Mouse (Mus musculus) kidney, adult 18-20 months (tissue): ENCODE data around the gene Arhgap10.

ENCODE experiments used
- DNase-seq: peaks from one replicate; pipeline ENCODE4 v3.0.0; 2021

Gene Arhgap10

DNA sequence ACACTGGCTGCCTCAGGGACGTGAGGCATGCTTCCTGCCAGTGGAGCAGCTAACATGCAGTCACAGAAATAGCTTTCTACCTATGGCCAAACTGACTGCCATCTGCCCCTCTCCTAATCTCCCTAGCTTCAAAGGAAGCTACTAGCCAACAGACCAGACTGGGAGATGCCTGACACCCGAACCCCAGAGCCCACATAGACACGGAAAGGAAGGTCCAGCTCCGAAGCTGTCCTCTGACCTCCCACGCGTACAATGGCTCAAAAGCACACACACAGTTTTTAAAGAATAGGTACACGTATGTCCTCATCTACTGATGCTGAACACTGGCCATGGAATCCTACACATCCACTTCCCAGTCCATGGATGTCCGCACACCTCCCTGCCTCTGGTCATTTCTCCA lies 2.0 kb downstream of the Arhgap10 start:
- no peak for DNase-seq

DNA sequence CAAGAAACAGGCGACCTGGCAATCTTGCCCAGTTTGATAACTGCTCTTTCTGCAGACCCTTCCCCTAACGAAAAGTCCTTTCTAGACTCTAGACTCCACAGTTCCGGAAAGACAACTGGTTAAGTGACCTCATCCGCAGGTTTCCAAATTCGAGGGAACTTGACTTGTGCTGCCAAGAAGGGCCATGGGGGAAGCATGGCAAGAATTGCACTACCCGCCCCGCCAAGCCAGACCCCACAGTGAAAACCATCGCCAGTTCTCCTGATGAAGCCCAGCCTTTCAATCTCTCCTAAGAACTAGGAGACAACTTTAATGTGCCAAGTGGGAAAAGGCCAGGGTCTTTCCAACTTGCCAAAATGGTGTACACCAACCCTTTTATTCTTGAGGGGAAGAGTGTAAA lies 2.6 kb downstream of the Arhgap10 start:
- no peak for DNase-seq

DNA sequence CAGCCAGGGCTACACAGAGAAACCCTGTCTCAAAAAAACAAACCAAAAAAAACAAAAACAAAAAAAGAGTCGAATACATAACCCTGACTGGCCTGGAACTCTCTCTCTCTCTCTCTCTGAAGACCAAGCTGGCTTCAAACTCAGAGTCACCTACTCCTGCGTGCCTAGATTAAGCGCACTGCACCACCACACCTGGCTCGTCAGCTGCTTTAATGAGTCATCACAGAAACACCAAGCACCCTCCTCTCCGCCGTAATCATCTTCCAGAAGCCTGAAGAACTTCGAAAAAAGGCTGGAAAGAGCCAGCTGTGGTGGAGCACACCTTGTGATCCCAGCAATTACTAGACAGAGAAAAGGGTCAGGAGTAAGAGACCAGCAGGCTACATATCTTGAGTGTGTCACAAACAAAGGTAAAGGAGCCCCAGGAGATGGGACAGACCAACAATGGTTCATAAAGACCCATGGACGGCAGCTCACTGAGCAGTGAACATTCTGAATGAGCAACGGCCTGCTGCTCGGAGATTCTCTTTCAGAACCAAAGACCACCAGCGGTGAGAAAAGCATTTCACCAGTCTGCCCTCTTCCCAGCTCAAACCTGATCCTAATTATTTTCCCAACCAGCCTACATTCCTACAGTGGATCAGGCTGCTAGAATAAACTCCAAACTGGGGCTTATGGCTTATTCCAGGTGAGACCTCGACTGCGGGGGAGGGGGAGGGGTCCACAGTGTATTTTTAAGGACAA lies 5.8 kb downstream of the Arhgap10 start:
- DNase-seq: no peak

DNA sequence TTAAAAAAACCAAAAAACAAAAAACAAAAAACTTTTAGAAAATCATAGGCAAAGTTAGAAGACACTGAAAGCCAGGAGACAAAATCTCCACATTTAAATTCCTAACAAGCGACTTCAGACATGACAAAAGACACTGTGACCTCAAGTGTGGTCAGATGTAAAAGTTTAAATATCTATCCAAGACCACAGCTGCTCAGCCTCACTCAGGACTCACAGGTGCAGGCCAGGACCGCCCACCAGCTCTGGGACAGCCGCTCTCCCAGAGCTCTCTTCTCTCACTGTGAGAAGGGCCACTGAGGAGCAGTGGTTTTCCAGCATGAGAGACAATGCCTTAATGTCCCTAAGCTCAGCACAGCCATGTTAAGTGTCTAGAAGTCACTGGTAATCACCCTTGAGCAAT lies 7.3 kb downstream of the Arhgap10 start:
- no peak for DNase-seq

DNA sequence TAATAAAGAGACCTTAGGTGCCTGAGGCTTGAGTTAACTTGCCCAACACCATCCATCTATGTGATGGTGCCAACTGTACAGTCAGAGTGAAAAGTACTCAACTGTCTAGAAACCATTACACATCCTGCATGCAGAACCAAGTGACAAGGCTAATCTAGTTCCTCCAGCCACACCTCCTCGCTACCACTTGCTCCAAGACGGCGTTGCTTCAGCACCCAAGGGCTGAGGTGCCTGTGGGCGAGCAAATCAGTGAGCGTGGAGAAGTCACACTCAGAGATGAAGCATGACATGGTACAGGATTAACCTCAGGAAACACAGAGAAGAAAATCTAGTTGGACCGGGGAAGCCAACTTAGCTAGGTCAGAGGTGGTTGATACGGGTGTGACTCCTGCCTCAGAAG lies 8.7 kb downstream of the Arhgap10 start:
- DNase-seq: no peak

DNA sequence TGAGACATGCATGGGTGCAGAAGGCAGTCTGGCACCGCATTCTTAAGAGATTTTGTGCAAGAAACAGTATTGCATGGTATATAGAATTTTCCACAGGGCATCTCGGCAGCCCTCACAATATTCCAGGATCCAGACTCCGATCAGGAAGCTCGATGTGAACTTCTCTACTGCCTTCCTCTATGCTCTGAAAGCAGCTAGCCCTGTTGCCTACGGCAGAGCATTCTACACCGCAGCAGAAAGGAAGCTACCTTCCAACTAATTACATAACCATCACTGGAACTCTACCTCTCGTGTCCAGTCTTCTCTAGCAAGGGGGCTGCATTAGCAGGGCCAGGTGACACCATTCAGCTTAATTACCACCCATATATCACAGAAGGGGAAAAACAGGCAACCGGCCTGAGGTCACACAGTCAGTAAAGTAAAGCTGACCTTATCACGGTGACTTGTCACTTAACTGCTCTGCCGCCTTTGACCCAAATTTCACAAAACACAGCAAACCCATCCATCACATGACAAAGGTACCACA lies 10.2 kb downstream of the Arhgap10 start:
- DNase-seq: no peak

DNA sequence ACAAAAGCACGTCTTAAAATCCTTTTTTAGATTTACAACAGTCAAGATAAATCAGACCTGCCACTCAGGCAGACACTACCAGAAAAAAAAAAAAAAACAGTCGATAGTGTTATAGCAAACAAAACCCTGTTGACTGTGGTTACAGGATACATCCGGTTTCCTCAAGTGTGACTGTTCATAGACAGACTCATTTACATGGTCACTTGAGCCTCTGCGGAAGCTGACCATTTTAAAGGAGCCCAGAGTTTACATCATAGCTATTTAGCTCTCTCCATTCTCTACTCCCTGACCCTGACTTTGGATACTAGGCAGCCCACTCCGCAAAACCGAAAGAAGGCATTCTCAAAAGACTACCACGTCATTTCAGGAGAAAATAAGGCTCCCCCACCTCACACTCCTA lies 11.2 kb downstream of the Arhgap10 start:
- DNase-seq: no peak

DNA sequence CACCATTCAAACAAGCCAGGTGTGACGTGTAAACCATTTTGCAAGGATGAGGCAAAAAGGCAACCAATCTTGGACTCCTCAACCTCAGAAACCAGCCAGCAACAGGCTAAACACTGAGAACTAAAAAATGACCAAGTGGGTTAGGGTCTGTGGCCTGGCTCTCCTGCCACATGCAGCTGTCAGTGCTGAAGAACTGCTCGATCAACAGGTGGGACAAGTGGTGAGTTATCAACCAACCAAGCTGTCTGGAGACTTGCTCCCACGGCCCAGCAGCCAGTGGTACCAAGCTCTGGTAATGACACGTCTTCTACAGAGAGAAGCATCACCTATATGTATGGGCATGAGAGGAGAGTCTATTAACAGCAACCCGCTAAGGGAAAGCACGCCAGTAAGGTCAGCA lies 15.2 kb downstream of the Arhgap10 start:
- no peak for DNase-seq

DNA sequence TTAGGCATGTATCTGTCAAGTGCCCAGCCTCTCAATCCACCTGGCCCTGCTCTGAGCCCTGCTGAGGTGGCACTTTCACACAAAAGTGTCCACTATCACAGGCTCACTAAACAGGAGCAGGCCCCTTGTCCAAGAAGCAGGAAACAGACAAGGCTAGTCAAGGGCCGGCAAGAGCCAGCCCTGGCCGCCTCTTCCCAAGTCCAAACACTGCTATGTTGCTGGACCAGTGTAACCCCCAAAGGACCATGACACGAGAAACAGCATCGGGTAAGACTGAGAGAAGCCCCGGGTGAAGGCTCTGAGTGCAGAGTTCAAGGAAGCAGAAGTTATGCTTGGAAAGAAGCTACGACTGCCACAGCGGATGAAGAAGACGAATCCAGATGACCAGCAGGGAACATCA lies 16.6 kb downstream of the Arhgap10 start:
- no peak for DNase-seq

DNA sequence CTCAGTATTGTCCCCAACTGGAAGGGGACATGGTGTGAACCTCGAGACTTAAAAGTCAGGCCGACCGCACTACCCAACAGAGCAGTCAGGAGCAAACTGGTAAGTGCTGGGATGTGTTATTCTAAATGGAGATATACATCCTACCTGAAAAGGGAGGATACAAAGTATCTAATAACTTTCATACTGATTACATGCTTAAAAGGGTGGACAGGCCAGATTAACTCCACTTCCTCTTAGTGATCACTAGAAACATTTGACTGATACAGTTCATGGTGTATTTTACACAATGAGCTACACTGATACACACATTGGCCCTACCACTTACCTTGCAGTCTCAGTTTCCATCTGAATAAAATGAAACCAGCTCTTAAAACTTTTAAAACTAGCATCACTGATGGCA lies 17.5 kb downstream of the Arhgap10 start:
- DNase-seq: no peak

DNA sequence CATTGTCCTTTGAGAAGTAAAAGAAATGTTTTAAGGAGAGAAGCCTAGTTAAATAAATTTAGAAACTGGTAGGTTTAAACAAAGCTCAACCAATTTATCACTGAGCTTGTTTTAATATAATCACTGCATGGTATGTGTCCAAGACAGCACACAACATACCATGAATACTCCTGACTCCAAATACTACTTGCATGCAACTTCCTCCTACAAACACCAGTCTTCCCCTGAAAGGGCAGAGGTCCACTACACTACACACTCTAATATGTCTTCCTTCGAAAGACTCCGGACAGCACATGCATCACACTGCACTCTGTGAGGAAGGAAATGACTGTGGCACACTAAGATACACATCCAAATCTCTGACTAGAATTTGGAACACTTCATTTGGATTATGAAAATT lies 20.3 kb downstream of the Arhgap10 start:
- no peak for DNase-seq

DNA sequence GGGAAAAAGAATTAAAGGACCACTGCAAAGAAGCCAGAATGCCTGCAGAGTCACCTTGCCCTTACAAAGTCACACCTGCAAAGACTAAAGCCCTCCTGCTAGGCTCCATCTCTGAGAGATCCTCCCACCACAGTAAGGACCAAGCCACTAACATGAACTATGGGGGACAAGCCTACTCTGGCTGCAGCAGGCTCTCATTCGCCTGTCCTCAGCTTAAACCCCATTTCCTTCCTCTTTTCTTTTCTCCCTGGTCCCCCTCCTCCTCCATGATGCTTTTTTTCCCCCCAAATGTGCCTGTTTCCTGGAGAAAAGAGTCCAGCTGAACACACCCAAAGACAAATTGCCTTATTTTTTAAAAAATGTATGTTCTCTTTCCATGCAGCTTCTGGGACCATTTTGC lies 21.5 kb downstream of the Arhgap10 start:
- DNase-seq: no peak

DNA sequence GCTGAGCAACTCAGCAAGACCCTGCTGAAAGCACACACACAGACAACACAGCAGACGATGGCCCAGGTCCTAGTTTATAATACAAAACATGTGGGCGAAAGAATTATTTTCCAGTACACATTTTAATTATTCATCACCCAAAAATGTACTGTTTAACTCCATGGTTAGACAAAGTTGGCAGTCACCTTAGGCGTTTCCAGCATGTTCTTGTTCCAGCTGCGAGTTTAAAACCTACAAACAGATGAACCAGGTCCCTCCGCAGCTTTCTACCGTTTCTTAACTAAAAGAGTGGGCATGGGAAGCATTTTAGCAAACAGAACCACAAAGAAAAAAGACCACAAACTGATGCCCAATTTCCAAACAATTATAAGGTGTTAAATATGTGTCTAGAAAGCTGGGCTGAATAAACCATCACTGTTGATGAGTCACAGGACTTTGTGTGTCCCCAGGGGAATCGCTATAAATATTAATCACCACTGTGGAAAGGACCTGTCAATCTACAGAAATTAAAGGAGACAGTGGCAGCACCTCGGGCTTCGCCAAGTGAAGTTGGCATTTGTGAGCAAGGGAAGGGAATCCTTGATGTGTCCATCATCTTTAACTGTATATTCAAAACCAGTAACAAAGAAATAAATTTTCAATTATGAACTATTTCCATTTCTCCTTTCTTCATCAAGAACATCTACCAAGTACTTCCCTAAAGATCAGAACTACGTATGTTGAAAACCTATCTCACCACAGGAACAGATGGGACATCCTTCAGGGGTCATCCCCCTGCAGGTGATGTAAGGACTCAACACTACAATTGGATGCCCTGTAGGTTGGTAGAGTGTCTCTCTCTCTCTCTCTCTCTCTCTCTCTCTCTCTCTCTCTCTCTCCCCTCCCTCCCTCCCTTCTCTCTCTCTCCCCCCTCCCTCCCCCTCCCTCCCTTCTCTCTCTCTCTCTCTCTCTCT lies 23.1 kb downstream of the Arhgap10 start:
- no peak for DNase-seq

DNA sequence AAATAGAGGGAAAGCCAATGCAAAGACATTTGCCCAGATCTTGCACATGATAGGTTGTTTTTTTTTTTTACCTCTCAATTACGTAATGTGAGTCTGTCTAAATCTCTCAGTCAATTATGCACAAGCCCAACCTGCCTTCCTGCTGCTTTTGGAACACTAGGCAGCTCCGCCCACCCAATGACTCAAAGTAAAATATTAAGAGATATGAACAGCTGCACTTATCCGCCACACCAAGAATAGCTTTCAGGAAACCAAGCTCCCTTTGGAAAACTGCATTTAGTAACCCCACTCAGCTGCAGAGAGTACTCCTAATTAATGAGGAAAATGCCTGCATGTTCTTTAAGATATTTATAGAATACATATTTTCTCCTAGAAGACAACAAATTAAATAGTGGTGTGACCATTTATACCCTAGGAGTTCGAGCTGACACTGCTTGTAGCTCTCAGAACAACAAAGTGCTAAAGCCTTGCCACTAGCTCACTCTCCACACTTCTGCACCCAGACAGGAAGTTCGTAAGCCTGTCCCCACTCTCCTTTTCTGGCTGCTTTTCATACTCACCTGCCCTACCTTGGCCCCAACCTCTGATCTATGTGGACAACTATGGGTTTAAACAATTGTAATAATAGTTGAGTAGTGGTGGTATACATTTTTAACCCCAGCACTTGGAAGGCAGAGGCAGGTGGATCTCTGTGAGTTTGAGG lies 25.2 kb downstream of the Arhgap10 start:
- no peak for DNase-seq

DNA sequence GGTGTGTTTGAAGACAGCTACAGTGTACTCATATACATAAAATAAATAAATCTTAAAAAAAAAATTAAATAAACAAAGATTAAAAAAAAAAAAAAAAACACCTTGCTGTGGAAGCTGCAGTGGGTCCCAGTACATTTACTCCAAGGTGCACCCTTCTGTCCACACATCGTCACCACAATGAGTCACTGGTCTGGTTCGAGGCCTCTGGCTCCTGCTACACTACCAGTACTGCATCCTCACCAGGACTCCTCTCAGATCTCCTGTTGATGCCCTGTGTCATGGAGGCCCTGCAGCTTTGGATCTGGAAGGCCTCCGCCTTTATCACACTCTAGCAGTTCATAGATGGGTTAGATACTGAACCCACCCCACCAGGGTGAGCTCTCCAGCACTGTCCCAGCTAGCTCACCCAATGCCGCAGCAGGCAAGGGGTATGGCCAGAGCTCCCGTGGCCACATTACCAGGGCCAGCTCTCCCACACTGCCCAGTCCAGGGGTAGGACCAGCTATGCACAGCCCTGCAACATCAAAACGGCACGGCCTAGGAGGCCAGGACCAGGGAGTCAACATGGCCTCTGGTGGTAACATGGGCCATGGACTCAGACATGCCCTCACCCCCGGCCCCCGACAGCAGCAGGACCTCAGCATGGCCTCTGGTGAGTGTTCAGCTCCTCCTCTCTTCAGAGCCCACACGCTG lies 26.4 kb downstream of the Arhgap10 start:
- no peak for DNase-seq

DNA sequence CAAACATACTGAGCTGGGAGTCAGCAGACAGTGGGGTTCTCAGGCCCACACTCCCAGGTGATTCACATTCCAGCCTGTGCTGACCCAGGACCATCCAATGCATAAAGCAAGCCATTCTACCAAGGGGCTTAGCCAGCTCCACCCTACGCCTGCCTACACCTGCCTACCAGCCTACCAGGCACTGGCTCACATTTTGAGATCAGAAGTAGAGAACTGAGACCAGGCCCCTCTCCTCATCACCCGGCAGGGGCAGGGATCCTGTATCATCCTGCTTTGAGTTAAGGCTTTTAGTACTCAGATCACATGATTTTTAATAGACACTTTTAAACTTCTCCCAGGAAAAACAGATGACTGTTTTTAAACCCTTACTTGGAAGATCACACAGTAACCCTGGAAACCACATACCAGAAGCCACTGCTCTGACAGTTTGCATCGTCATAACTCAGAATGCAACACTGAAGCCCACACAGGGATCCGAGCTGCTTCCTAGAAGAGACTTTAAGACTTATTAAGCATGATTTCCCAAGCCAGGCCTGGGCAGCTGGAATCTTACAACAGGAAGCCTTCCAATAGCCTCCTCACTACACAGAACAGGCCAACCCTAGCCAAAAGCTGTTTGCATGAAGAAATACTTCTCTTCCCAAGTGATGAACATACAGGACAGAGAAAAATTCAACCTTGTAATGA lies 27.5 kb downstream of the Arhgap10 start:
- no peak for DNase-seq

DNA sequence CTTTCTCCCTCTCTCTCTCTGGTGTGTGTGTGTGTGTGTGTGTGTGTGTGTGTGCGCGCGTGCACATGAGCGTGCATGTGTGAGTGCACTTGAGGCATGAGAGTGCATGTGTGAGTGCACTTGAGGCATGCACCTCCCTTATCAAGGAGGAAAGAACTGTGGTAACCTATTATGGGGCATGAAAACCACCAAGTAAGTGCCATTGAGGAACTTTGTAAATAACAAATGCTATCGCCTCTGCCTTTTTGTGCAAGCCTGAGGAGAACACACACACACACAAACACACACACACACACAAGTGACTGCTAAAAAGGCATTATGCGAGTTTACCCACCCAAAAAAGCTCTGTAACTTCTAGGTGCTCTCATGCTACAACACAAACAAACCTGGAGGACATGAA lies 28.5 kb downstream of the Arhgap10 start:
- no peak for DNase-seq

DNA sequence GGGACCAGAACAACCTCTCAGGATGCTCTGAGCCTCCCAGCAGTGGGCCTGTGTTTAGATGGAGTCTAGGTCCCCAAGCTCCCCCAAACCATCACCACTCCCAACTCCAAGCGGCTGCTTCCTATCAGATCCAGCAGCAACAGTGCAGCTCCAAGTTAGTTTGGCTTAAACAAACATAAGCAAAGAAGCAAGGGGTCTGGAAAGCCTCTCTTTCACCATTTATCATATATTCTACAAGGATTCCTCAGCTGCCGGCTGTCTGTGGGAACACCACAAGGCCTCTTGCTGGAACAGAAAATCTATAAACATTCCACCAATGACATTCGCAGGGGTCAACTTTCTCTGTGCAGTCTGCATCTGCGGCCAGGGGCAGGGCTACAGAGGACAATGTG lies 29.5 kb downstream of the Arhgap10 start:
- no peak for DNase-seq

DNA sequence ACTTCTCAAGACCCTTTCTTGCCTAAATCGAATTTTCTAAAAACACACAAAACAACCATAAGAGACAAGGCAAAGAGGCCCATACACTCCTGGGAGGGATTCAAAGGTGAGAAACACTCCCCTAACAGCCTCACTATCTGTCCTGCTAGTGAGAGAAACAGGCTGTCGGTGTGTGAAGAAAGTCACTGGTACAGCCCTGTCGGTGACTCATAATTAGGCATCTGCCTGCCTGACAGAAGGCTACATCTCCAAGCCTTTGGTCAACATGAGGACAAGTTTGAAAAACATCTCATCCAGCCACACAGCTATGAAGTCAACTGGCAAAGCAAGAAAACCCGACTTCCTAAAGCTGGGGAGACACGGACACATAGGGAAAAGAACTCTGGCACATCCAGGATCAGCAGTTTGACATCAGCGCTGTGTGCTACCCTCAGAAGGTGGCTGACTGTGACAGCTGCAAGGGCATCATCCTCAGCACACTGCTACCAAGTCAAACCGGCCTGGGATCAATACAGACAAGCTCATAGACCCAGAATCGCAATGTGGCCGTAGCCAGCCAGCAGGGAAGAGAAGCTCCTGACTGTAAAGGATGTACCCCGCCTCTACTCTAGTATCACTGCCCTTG lies 30.1 kb downstream of the Arhgap10 start:
- no peak for DNase-seq

DNA sequence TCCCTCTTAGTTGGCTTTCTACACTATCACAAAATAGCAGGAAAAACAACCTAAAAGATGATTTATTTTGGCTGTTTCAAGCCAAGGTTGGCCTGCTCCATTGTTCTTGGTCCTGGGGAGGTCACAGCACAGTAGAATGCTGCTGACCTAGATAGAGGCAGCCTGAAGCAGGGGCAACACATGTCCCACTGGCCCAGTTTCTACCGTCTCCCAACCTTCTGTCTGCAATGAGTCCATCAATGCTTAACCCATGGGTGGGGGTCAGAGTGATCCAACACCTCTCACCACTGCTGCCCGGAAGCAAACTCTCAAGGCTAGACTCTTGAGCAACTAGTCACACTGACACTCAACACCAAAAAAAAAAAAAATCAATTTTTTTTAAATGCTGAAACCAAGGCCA lies 31.0 kb downstream of the Arhgap10 start:
- DNase-seq: no peak

DNA sequence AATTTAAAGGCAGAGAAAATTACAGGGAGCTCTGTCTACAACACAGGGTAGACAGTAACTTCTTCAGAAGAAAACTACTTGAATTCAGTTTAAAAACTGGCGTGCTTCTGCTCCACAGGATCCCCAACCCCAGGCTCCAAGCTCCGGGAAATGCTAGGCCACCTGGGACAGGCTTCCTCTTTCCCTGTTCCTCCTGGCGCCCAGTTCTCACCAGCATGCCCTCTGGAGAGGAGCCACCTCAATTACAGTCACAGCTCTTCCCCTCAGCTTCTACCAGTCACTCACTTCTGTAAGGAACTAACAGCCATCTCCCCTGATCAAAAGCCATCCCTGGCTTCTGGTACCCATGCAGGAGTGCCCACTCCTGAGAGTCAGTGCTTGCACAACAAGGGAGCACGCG lies 32.9 kb downstream of the Arhgap10 start:
- DNase-seq: no peak

DNA sequence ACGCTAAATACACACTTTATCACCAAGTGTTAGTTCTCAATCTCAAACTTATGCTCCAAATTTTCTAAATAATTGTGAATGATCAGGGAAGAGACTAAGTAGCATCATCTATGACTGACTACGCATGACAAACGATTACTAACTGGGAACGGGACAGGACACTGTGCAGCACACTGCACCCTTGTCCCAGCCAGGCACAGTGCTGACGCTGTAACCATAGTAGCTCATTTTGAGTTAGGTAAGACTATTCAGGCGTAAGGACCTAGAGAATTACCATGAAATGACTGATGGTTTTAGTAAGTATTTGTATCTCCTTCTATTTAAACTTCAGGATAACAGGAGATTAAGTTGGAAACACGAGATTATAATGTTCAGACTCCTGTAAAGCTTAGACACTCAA lies 33.5 kb downstream of the Arhgap10 start:
- no peak for DNase-seq
